Mouse (Mus musculus) macrophage (primary cell): Measurements from ENCODE around the gene Olfr1218. TPM values are rescaled to one million over a fixed set of nuclear protein-coding genes. Genes with fewer than 3 reads are reported as not detected.
"Not testable (repeated sequence)": the region's sequence is repeated elsewhere in the genome, so short reads cannot be mapped to it uniquely, and the experiment has no call there.

ENCODE experiments used
- H3K27ac ChIP-seq: fragments of 350-480 bp; formaldehyde crosslinking; 2 replicates; pipeline ENCODE4 v1.9.0; 2021
- H3K36me3 ChIP-seq: fragments of 350-480 bp; formaldehyde crosslinking; 2 replicates; pipeline ENCODE4 v1.9.0; 2021; ENCODE audit errors: inconsistent target
- H3K4me3 ChIP-seq: fragments of 350-480 bp; formaldehyde crosslinking; 2 replicates; pipeline ENCODE4 v1.9.0; 2021; ENCODE audit errors: inconsistent target
- H3K79me2 ChIP-seq: fragments of 350-480 bp; formaldehyde crosslinking; 2 replicates; pipeline ENCODE4 v1.9.0; 2021; ENCODE audit errors: inconsistent target
- WGBS: methylation state at CpG from one replicate; pipeline ENCODE4 v1.1.7; 2026; ENCODE audit warnings: inconsistent platforms; ENCODE audit not compliant: missing documents; 5-methylcytosine and 5-hydroxymethylcytosine counted together
- polyA plus RNA-seq: library from polyadenylated mRNA; stranded (reverse); fragments of 250-400 nt; gene quantifications from 3 replicates; pipeline ENCODE4 v1.2.4, GENCODE M21; 2018; ENCODE audit warnings: inconsistent platforms
- total RNA-seq, 78 experiments: library from RNA; depleted of rRNA; stranded (reverse); fragments of 250-400 nt; gene quantifications; 1 replicate in 9 of 78; 2 replicates in 24 of 78; 3 replicates in 43 of 78; 4 replicates in 2 of 78; pipeline ENCODE4 v1.2.4; 2018; ENCODE audit warnings: inconsistent platforms in 56 of 78

Gene Olfr1218
- total RNA-seq (2018; cell fraction: chromatin; rRNA removed): not detected
- total RNA-seq (2018; cell fraction: cytosol; rRNA removed): not detected
- total RNA-seq (2018; cell fraction: nucleus; rRNA removed): not detected
- polyA plus RNA-seq: not detected in 3 replicates

DNA sequence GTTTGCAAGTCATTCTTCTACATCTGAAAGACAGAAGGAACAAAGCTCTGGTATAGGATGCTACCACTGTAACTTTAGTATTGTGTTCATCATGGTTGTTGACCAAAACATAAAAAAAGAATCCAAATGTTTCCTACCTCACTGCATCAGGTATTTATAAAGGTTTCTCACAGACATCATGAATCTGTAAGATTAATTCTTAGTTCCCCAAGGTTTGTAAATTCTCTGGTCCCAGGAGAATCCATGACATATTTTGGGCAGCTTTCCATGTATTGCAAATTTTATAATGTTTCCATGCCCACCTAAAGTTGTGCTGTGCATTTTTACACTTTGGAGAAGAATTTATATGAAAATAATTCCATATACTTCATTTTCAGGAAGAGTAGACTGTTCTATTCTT lies at the start of gene Olfr1218:
Gene Olfr1218, minus strand, starts transcription at position 101 of the 400 bp plus-strand sequence.
- Histone ChIP-seq H3K4me3 (no peak within 1 kb of the TSS), H3K36me3 (no peaks in the 10 kb centered on the region), H3K27ac (no peak within 1 kb of the TSS), H3K79me2 (no peaks in the 10 kb centered on the region)

- Histone ChIP-seq H3K79me2 (no peaks in the 10 kb centered on the region), H3K27ac (no peak within 1 kb of the TSS), H3K36me3 (no peaks in the 10 kb centered on the region), H3K4me3 (no peak within 1 kb of the TSS)
- 68% methylated on average over 3 of the region's 3 CpGs for WGBS
Observed at GRCm38 (mm10) chr2:89106735-89107134, 45.7 kb upstream of the Olfr1218 start, which contains the start of gene Olfr1220. Gene Olfr1220, minus strand, starts transcription at chr2:89106835.

GRCm38 (mm10) chr2:89105651-89106050 lies 44.7 kb upstream of the Olfr1218 start:
- H3K79me2 ChIP-seq: no peaks in the 10 kb centered on the region
- no peak overlapping the region for H3K4me3 ChIP-seq
- H3K27ac ChIP-seq: no peak overlapping the region
- H3K36me3 ChIP-seq: no peaks in the 10 kb centered on the region

- H3K27ac ChIP-seq: no peak overlapping the region
- no peaks in the 10 kb centered on the region for H3K79me2 ChIP-seq
- no peaks in the 10 kb centered on the region for H3K36me3 ChIP-seq
- 78% methylated on average over 1 of the region's 1 CpGs for WGBS
- no peak overlapping the region for H3K4me3 ChIP-seq
Observed at GRCm38 (mm10) chr2:89093848-89094247, 32.9 kb upstream of the Olfr1218 start.

- no peak within 1 kb of the TSS for H3K4me3 ChIP-seq
- H3K36me3 ChIP-seq: no peaks in the 10 kb centered on the region
- no peak within 1 kb of the TSS for H3K27ac ChIP-seq
- H3K79me2 ChIP-seq: no peaks in the 10 kb centered on the region
- WGBS: 62% methylated on average over 1 of the region's 1 CpGs
Observed at GRCm38 (mm10) chr2:89083413-89083812, 22.4 kb upstream of the Olfr1218 start, which contains the start of gene Olfr1219. Gene Olfr1219, minus strand, starts transcription at chr2:89083513.

- Histone ChIP-seq H3K27ac (no peak overlapping the region), H3K4me3 (no peak overlapping the region), H3K36me3 (no peaks in the 10 kb centered on the region), H3K79me2 (no peaks in the 10 kb centered on the region)
Observed at GRCm38 (mm10) chr2:89081487-89081886, 20.5 kb upstream of the Olfr1218 start.

DNA sequence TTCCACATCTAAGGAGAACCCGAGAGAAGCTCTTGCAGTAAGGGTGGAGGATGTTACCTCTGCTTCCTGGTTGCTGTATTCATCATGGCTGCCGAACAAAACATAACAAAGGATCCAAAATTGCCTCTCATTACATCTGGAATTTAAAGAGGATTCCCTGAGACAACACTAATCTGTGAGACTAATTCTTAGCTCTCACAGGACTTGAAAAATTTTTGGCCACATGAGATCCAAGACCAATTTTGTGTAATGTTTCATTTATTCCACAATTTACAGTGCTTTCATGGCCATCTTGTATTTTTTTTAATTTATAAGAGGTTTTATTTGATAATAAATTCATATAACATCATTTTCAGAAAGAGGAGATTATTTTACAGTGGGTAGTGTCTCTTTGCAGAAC lies 29.0 kb downstream of the Olfr1218 start, which contains the start of gene Olfr1217:
Gene Olfr1217, minus strand, starts transcription at position 101 of the 400 bp plus-strand sequence.
- H3K79me2 ChIP-seq: no peaks in the 10 kb centered on the region
- H3K27ac ChIP-seq: no peak within 1 kb of the TSS
- H3K36me3 ChIP-seq: no peaks in the 10 kb centered on the region
- 56% methylated on average over 2 of the region's 2 CpGs for WGBS
- no peak within 1 kb of the TSS for H3K4me3 ChIP-seq

DNA sequence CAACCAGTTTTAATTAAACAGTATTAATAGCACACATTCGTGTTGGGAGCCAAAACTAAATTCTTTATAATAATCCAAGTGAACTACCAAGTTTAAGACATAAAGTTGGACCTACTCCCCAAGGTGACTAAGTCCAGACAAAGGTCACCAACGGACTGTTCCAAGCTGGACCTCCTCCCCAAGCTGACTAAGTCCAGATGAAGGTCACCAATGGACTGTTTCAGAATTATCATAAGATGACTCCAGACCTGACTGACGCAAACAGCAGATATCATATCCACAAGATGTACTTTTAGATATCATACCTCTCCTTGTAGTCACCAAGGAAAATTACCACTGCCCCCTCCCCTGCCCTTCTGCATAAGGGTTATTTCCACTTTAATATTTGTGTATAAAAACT lies 39.6 kb downstream of the Olfr1218 start:
- H3K79me2 ChIP-seq, H3K36me3 ChIP-seq, H3K27ac ChIP-seq, H3K4me3 ChIP-seq: not testable (repeated sequence)
- WGBS: 74% methylated on average over 3 of the region's 3 CpGs

GRCm38 (mm10) chr2:89018240-89018639 lies 42.7 kb downstream of the Olfr1218 start, which contains the start of gene Olfr1216:
Gene Olfr1216, minus strand, starts transcription at chr2:89018340.
- no peaks in the 10 kb centered on the region for H3K36me3 ChIP-seq
- H3K79me2 ChIP-seq: no peaks in the 10 kb centered on the region
- WGBS: 93% methylated on average over 1 of the region's 1 CpGs
- H3K27ac ChIP-seq: no peak within 1 kb of the TSS
- no peak within 1 kb of the TSS for H3K4me3 ChIP-seq

DNA sequence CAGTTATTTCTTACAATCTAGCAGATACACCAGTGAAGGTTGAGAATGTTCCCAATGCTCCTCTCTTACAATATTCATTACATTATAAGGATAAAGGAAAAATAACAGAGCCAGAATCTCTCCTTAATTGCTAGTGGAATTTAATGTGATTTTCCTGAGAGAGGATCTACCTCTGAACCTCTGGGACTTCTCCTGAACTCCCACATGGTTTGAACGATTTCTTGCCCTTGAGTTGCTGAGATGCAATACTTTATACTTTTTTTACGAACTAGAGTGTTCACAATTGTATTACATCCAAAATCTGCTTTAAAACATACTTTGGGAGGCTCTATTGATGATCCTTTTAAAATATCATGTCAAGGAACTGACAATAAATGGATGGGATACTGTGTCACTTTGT lies 54.1 kb downstream of the Olfr1218 start, which contains the start of gene Olfr1215:
Gene Olfr1215, minus strand, starts transcription at position 101 of the 400 bp plus-strand sequence.
- Histone ChIP-seq H3K27ac (no peak within 1 kb of the TSS), H3K79me2 (no peaks in the 10 kb centered on the region), H3K36me3 (no peaks in the 10 kb centered on the region), H3K4me3 (no peak within 1 kb of the TSS)
- WGBS: 64% methylated on average over 2 of the region's 2 CpGs

Other genes starting within 250 kb of the Olfr1218 start
- not detected in 3 replicates for gene Olfr1202, start 246.7 kb downstream of the Olfr1218 start, polyA plus RNA-seq
- gene Olfr1205, start 231.4 kb downstream of the Olfr1218 start, polyA plus RNA-seq: not detected in 3 replicates
- gene Olfr1204, start 211.9 kb downstream of the Olfr1218 start, polyA plus RNA-seq: not detected in 3 replicates
- gene Olfr1206, start 198.0 kb downstream of the Olfr1218 start, polyA plus RNA-seq: not detected in 3 replicates
- gene Olfr1208, start 158.9 kb downstream of the Olfr1218 start, polyA plus RNA-seq: not detected in 3 replicates
- gene Olfr1209, start 146.0 kb downstream of the Olfr1218 start, polyA plus RNA-seq: not detected in 3 replicates
- gene Olfr1211, start 123.1 kb downstream of the Olfr1218 start, polyA plus RNA-seq: not detected in 3 replicates
- gene Olfr1212, start 107.2 kb downstream of the Olfr1218 start, polyA plus RNA-seq: not detected in 3 replicates
- gene Gm13762, start 80.9 kb downstream of the Olfr1218 start, polyA plus RNA-seq: not detected in 3 replicates
- not detected in 3 replicates for gene Olfr1214, start 68.5 kb downstream of the Olfr1218 start, polyA plus RNA-seq
- gene Olfr1215, start 54.2 kb downstream of the Olfr1218 start, polyA plus RNA-seq: not detected in 3 replicates
- not detected in 3 replicates for gene Olfr1216, start 42.8 kb downstream of the Olfr1218 start, polyA plus RNA-seq
- not detected in 3 replicates for gene Olfr1217, start 29.1 kb downstream of the Olfr1218 start, polyA plus RNA-seq
- gene Olfr1219, start 22.3 kb upstream of the Olfr1218 start, polyA plus RNA-seq: not detected in 3 replicates
- gene Olfr1220, start 45.6 kb upstream of the Olfr1218 start, polyA plus RNA-seq: not detected in 3 replicates
- not detected in 3 replicates for gene Olfr1221, start 56.1 kb upstream of the Olfr1218 start, polyA plus RNA-seq
- not detected in 3 replicates for gene Olfr1222, start 71.9 kb upstream of the Olfr1218 start, polyA plus RNA-seq
- gene Olfr1223, start 90.4 kb upstream of the Olfr1218 start, polyA plus RNA-seq: not detected in 3 replicates
- gene Olfr1224-ps1, start 102.9 kb upstream of the Olfr1218 start, polyA plus RNA-seq: not detected in 3 replicates
- gene Olfr1225, start 113.5 kb upstream of the Olfr1218 start, polyA plus RNA-seq: not detected in 3 replicates
- not detected in 3 replicates for gene Olfr1226, start 138.9 kb upstream of the Olfr1218 start, polyA plus RNA-seq
- gene Olfr1228, start 192.9 kb upstream of the Olfr1218 start, polyA plus RNA-seq: not detected in 3 replicates
- not detected in 3 replicates for gene Olfr1229, start 226.8 kb upstream of the Olfr1218 start, polyA plus RNA-seq
- not detected in 3 replicates for gene Olfr1230, start 236.1 kb upstream of the Olfr1218 start, polyA plus RNA-seq
- gene Olfr1231, start 245.9 kb upstream of the Olfr1218 start, polyA plus RNA-seq: not detected in 3 replicates